8 mouse cellular contexts compared by ENCODE assay signal in genomic region chr15:78926021-78926919, GRCm38 (mm10). TPM values are rescaled to one million over a fixed set of nuclear protein-coding genes. Genes with fewer than 3 reads are reported as not detected.
DNase-seq lines count a peak whose midpoint lies in the region; ATAC-seq and TF ChIP-seq lines count a peak whose summit lies in the region.

Gene Lgals1, plus strand, starts transcription at chr15:78926725.

- TF ChIP-seq POLR2A in brain, embryonic 14.5 days (IDR thresholded peaks at IDR 0.05; ENCODE audit: borderline replicate concordance, extremely low read depth, insufficient read depth, insufficient read length, poor library complexity, severe bottlenecking) = peak; percentile 19; the same call in 1 of the 2 replicates

- peaks cover 68% of the 10 kb centered on the region for H3K4me1 ChIP-seq in E14TG2a.4 (replicated peaks; ENCODE audit: low read depth, low read length)
- H3K4me1 ChIP-seq in erythroblast, embryonic 14.5 days (ENCODE audit: control insufficient read depth) = peaks cover 97% of the 10 kb centered on the region
- H3K4me1 ChIP-seq in heart, embryonic 14.5 days (ENCODE audit: control insufficient read depth in 2 of 2, insufficient read depth in 2 of 2, low read length in 2 of 2) = peaks cover 32 to 39% of the 10 kb centered on the region in 2 experiments
- peaks cover 25% of the 10 kb centered on the region for H3K4me1 ChIP-seq in kidney, postnatal 0 days (replicated peaks; ENCODE audit: insufficient read depth, low read length)
- peaks cover 65 to 67% of the 10 kb centered on the region in 2 experiments for H3K4me1 ChIP-seq in liver, embryonic 14.5 days (replicated peaks; ENCODE audit: control insufficient read depth in 2 of 2, insufficient read depth in 2 of 2, low read length in 1 of 2)

- WGBS in heart, embryonic 14.5 days = 3% methylated on average over 20 of the region's 20 CpGs
- WGBS in kidney, postnatal 0 days = 6% methylated on average over 20 of the region's 20 CpGs
- 6% methylated on average over 20 of the region's 20 CpGs for WGBS in liver, embryonic 14.5 days (ENCODE audit: insufficient replicate concordance)

- peak; percentile 74 for ATAC-seq in heart, embryonic 14.5 days (ENCODE audit: insufficient number of reproducible peaks, insufficient read depth, low FRiP score, low read depth)
- peak; percentile 69 for ATAC-seq in kidney, postnatal 0 days (replicated peaks; ENCODE audit: low FRiP score, low read depth)
- ATAC-seq in liver, embryonic 14.5 days (ENCODE audit: insufficient read depth) = peak; percentile 39

- peaks cover 29% of the 10 kb centered on the region for H3K27me3 ChIP-seq in E14TG2a.4 (ENCODE audit: insufficient read depth, low read length)
- no peaks in the 10 kb centered on the region for H3K27me3 ChIP-seq in erythroblast, embryonic 14.5 days (ENCODE audit: control insufficient read depth)
- H3K27me3 ChIP-seq in heart, embryonic 14.5 days (ENCODE audit: control insufficient read depth, insufficient read depth, low read length) = no peaks in the 10 kb centered on the region
- H3K27me3 ChIP-seq in kidney, postnatal 0 days (ENCODE audit: insufficient read depth, low read length) = no peaks in the 10 kb centered on the region
- no peaks in the 10 kb centered on the region for H3K27me3 ChIP-seq in liver, embryonic 14.5 days (ENCODE audit: control insufficient read depth, insufficient read depth, low read length)

- peak within 1 kb of the TSS; percentile 89 for H3K4me2 ChIP-seq in heart, embryonic 14.5 days (ENCODE audit: low read length)
- H3K4me2 ChIP-seq in kidney, postnatal 0 days (ENCODE audit: low read length) = peak within 1 kb of the TSS; percentile 70
- H3K4me2 ChIP-seq in liver, embryonic 14.5 days (ENCODE audit: low read depth) = peak within 1 kb of the TSS; percentile 75

- peak within 1 kb of the TSS; percentile 60 for H3K4me3 ChIP-seq in E14TG2a.4 (replicated peaks; ENCODE audit: low read length)
- H3K4me3 ChIP-seq in erythroblast, embryonic 14.5 days (replicated peaks) = peak within 1 kb of the TSS; percentile 61
- peak within 1 kb of the TSS; percentile 53 to 72 for H3K4me3 ChIP-seq in heart, embryonic 14.5 days (ENCODE audit: control insufficient read depth in 1 of 2, insufficient read depth in 1 of 2, low read depth in 1 of 2, low read length in 2 of 2)
- H3K4me3 ChIP-seq in kidney, postnatal 0 days (replicated peaks; ENCODE audit: low read depth, low read length) = peak within 1 kb of the TSS; percentile 39
- peak within 1 kb of the TSS; percentile 66 to 77 for H3K4me3 ChIP-seq in liver, embryonic 14.5 days (ENCODE audit: insufficient read depth in 1 of 2, low read depth in 2 of 2, low read length in 2 of 2)

- peaks cover 10% of the 10 kb centered on the region for H3K36me3 ChIP-seq in E14TG2a.4 (ENCODE audit: insufficient read depth, low read length)
- H3K36me3 ChIP-seq in erythroblast, embryonic 14.5 days (ENCODE audit: control insufficient read depth) = peaks cover 29% of the 10 kb centered on the region
- peaks cover 22% of the 10 kb centered on the region for H3K36me3 ChIP-seq in heart, embryonic 14.5 days (ENCODE audit: control insufficient read depth, insufficient read depth, low read length)
- no peaks in the 10 kb centered on the region for H3K36me3 ChIP-seq in kidney, postnatal 0 days (ENCODE audit: insufficient read depth, low read length)
- H3K36me3 ChIP-seq in liver, embryonic 14.5 days (replicated peaks; ENCODE audit: control insufficient read depth, insufficient read depth, low read depth) = no peaks in the 10 kb centered on the region; the same call in 1 of the 2 replicates

- peak within 1 kb of the TSS; percentile 93 to 98 for H3K27ac ChIP-seq in heart, embryonic 14.5 days (replicated peaks in 1 of 2; ENCODE audit: control insufficient read depth in 1 of 2, insufficient read depth in 1 of 2, low read depth in 2 of 2, low read length in 2 of 2)
- peak within 1 kb of the TSS; percentile 86 for H3K27ac ChIP-seq in kidney, postnatal 0 days
- H3K27ac ChIP-seq in liver, embryonic 14.5 days = peak within 1 kb of the TSS; percentile 98

- TF ChIP-seq EP300 in liver, embryonic 14.5 days (IDR thresholded peaks at IDR 0.05; ENCODE audit: low read depth) = no peak

- no peaks in the 10 kb centered on the region for H3K9me3 ChIP-seq in E14TG2a.4 (ENCODE audit: low read length)
- peaks cover 4% of the 10 kb centered on the region for H3K9me3 ChIP-seq in erythroblast, embryonic 14.5 days (ENCODE audit: control insufficient read depth, low read length)
- H3K9me3 ChIP-seq in heart, embryonic 14.5 days (ENCODE audit: control insufficient read depth, low read length) = no peaks in the 10 kb centered on the region
- H3K9me3 ChIP-seq in kidney, postnatal 0 days (replicated peaks; ENCODE audit: low read length) = no peaks in the 10 kb centered on the region
- H3K9me3 ChIP-seq in liver, embryonic 14.5 days (ENCODE audit: control insufficient read depth, low read length) = no peaks in the 10 kb centered on the region

- peak; percentile 80 for DNase-seq in brain, embryonic 14.5 days (ENCODE audit: low read depth)
- peak; percentile 94 for DNase-seq in kidney, postnatal 0 days (ENCODE audit: low spot score)
- DNase-seq in liver, embryonic 14.5 days (ENCODE audit: low read depth in 3 of 3, low spot score in 3 of 3) = peak; percentile 65 to 76 (median 74)
- peak; percentile 76 for DNase-seq in neural tube, embryonic 10.5 days (ENCODE audit: extremely low spot score, low spot score)
- DNase-seq in thymus, adult 18-20 months = peak; percentile 70 to 78

- peak within 1 kb of the TSS; percentile 80 for H3K9ac ChIP-seq in heart, embryonic 14.5 days (ENCODE audit: low read length)
- peak within 1 kb of the TSS; percentile 58 for H3K9ac ChIP-seq in kidney, postnatal 0 days (ENCODE audit: low read depth, low read length)
- peak within 1 kb of the TSS; percentile 49 for H3K9ac ChIP-seq in liver, embryonic 14.5 days (replicated peaks)

- no peak for TF ChIP-seq CTCF in E14TG2a.4 (conservative IDR thresholded peaks at IDR 0.05; ENCODE audit: low read length)
- TF ChIP-seq CTCF in brain, embryonic 14.5 days (IDR thresholded peaks at IDR 0.05; ENCODE audit: borderline replicate concordance, extremely low read depth, insufficient read depth, insufficient read length) = no peak
- no peak for TF ChIP-seq CTCF in kidney, postnatal 0 days (IDR thresholded peaks at IDR 0.05; ENCODE audit: low read depth)
- TF ChIP-seq CTCF in liver, embryonic 14.5 days (IDR thresholded peaks at IDR 0.05; ENCODE audit: low read depth) = no peak

RNA-seq across cellular contexts. Expression of gene Lgals1, which starts in this region (rescaled TPM):
- 168 and 194 TPM in 2 replicates for polyA plus RNA-seq in brain, embryonic 14.5 days (2012; rRNA removed)
- polyA plus RNA-seq in erythroblast, embryonic 14.5 days (2012) = 121 and 168 TPM in 2 replicates
- polyA plus RNA-seq in heart, embryonic 14.5 days (2014; fragmentation: Nextera tagmentation; extraction: Ambion mirVana) = 708 and 842 TPM in 2 replicates
- polyA plus RNA-seq in kidney, postnatal 0 days (2015; fragmentation: Nextera tagmentation; extraction: Ambion mirVana) = 576 and 592 TPM in 2 replicates
- polyA plus RNA-seq in liver, embryonic 14.5 days (2012; rRNA removed) = 447 and 459 TPM in 2 replicates
- polyA plus RNA-seq in liver, embryonic 14.5 days (2014; fragmentation: Nextera tagmentation; extraction: Ambion mirVana) = 641 and 675 TPM in 2 replicates

Comparison
In these comparisons a context has a peak if more than half of its experiments do, and no peak if none do; other contexts are left out.
1. Peak in every context shown above with its lines: DNase-seq, ATAC-seq, H3K4me3 ChIP-seq and H3K27ac ChIP-seq.